Mouse (Mus musculus) spleen, adult 2 months (tissue): Measurements from ENCODE around the gene Lrig2.

ENCODE experiments used
- CTCF ChIP-seq: fragments of 200-500 bp; IDR thresholded peaks from 2 replicates; pipeline ENCODE4 v1.5.1; 2011; ENCODE audit warnings: mild to moderate bottlenecking, inconsistent platforms; ENCODE audit not compliant: insufficient read depth, insufficient read length, insufficient replicate concordance; ENCODE audit errors: extremely low read depth
- POLR2A ChIP-seq: fragments of 200-500 bp; IDR thresholded peaks from 2 replicates; pipeline ENCODE4 v1.6.1; 2011; ENCODE audit warnings: low read depth, low read length, inconsistent platforms

DNA sequence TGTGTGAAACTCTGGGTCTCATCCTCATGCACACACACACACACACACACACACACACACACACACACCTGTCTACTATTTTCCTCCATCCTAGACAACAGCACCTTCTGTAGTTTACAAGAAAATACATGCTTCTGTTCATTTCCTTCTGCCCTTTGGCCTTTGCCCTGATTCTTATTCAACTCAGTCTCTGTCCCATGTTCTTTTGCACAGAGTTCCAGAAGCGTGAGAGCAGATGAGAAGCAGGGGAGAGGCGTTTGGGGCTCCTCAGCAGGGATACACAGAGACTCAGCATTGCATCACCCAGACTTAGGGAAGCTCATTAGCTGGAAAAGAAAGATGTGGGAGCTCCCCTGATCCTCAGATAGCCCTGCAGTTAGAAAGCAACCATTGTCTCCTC, 13.8 kb upstream of the Lrig2 start:
- TF ChIP-seq CTCF: no peak
- TF ChIP-seq POLR2A: no peak
